Mouse (Mus musculus) heart, embryonic 15.5 days (tissue): ENCODE results near the gene Rnf41. TPM values are rescaled to one million over a fixed set of nuclear protein-coding genes. Genes with fewer than 3 reads are reported as not detected.

Experiments
- ATAC-seq: fragments of 200-750 bp; cut with Nextera tagmentation; replicated peaks from 2 replicates; pipeline ENCODE4 v1.8.0; 2017; ENCODE audit warnings: low read depth, moderate TSS enrichment; ENCODE audit not compliant: insufficient number of reproducible peaks, insufficient read depth, low FRiP score
- H3K27ac ChIP-seq: fragments of 300-500 bp; sonication (generic); 2 replicates; pipeline ENCODE4 v1.5.1; 2015; ENCODE audit warnings: mild to moderate bottlenecking, inconsistent platforms
- H3K27me3 ChIP-seq: fragments of 300-500 bp; sonication (generic); 2 replicates; pipeline ENCODE4 v1.6.1; 2015; ENCODE audit warnings: inconsistent platforms
- H3K36me3 ChIP-seq: fragments of 300-500 bp; sonication (generic); 2 replicates; pipeline ENCODE4 v1.6.1; 2015; ENCODE audit warnings: mild to moderate bottlenecking, inconsistent platforms
- H3K4me1 ChIP-seq: fragments of 300-500 bp; sonication (generic); replicated peaks from 2 replicates; pipeline ENCODE4 v1.6.1; 2015; ENCODE audit warnings: inconsistent platforms
- H3K4me2 ChIP-seq: fragments of 300-500 bp; sonication (generic); 2 replicates; pipeline ENCODE4 v1.6.1; 2015; ENCODE audit warnings: inconsistent platforms, mild to moderate bottlenecking, moderate library complexity
- H3K4me3 ChIP-seq: fragments of 300-500 bp; sonication (generic); 2 replicates; pipeline ENCODE4 v1.5.1; 2015; ENCODE audit warnings: mild to moderate bottlenecking, inconsistent platforms
- H3K9ac ChIP-seq: fragments of 300-500 bp; sonication (generic); 2 replicates; pipeline ENCODE4 v1.6.1; 2015; ENCODE audit warnings: mild to moderate bottlenecking, inconsistent platforms
- H3K9me3 ChIP-seq: fragments of 300-500 bp; sonication (generic); replicated peaks from 2 replicates; pipeline ENCODE4 v1.6.1; 2016; ENCODE audit warnings: inconsistent platforms
- WGBS: fragments of 180-500 bp; shearing (Covaris S2); methylation state at CpG from one replicate; pipeline ENCODE4 v1.1.7; 2015; ENCODE audit warnings: mixed read lengths; 5-methylcytosine and 5-hydroxymethylcytosine counted together
- polyA plus RNA-seq: library from polyadenylated mRNA; unstranded; fragments of >200 nt; fragmentation: Nextera tagmentation; extraction: Ambion mirVana; gene quantifications from 2 replicates; pipeline ENCODE4 v1.2.1, GENCODE M21; 2015

Gene Rnf41
- 25.5 and 29.0 TPM in 2 replicates for polyA plus RNA-seq

- H3K4me1 ChIP-seq = peaks cover 40% of the 10 kb centered on the region
- peak within 1 kb of the TSS; percentile 97 for H3K27ac ChIP-seq
- H3K4me2 ChIP-seq = peak within 1 kb of the TSS; percentile 93
- no peaks in the 10 kb centered on the region for H3K27me3 ChIP-seq
- peaks cover 22% of the 10 kb centered on the region for H3K36me3 ChIP-seq
- WGBS = under 1% methylated on average over 50 of the region's 50 CpGs
- peak; percentile 89 for ATAC-seq
- peak within 1 kb of the TSS; percentile 87 for H3K4me3 ChIP-seq
- H3K9ac ChIP-seq = peak within 1 kb of the TSS; percentile 84
- no peaks in the 10 kb centered on the region for H3K9me3 ChIP-seq
Observed at GRCm38 (mm10) chr10:128411211-128412054, at the start of gene Rnf41, which contains the start of gene Nabp2. Gene Rnf41, plus strand, starts transcription at chr10:128411657. Gene Nabp2, minus strand, starts transcription at chr10:128411492.

- peaks cover 83% of the 10 kb centered on the region for H3K36me3 ChIP-seq
- peak overlapping the region; percentile 24; the same call in 1 of the 2 replicates for H3K27ac ChIP-seq
- WGBS = 72% methylated on average over 6 of the region's 6 CpGs
Observed at GRCm38 (mm10) chr10:128361836-128362235, 49.6 kb upstream of the Rnf41 start.

GRCm38 (mm10) chr10:128362568-128362967, 48.9 kb upstream of the Rnf41 start:
- H3K36me3 ChIP-seq = peaks cover 77% of the 10 kb centered on the region
- H3K9me3 ChIP-seq = no peaks in the 10 kb centered on the region
- 39% methylated on average over 3 of the region's 3 CpGs for WGBS
- no peak overlapping the region for H3K9ac ChIP-seq
- H3K27me3 ChIP-seq = no peaks in the 10 kb centered on the region
- no peak for ATAC-seq
- no peak overlapping the region for H3K4me2 ChIP-seq
- peaks cover 8% of the 10 kb centered on the region; the same call in 1 of the 2 replicates for H3K4me1 ChIP-seq
- peak overlapping the region; percentile 24; the same call in 1 of the 2 replicates for H3K27ac ChIP-seq
- no peak overlapping the region for H3K4me3 ChIP-seq

More at GRCm38 (mm10) chr10:128361836-128362235, 49.6 kb upstream of the Rnf41 start:
- Histone ChIP-seq H3K9me3 (no peaks in the 10 kb centered on the region), H3K4me3 (no peak overlapping the region), H3K27me3 (no peaks in the 10 kb centered on the region), H3K9ac (no peak overlapping the region), H3K4me1 (peaks cover 4% of the 10 kb centered on the region; the same call in 1 of the 2 replicates), H3K4me2 (no peak overlapping the region)
- ATAC-seq = no peak

GRCm38 (mm10) chr10:128367899-128368401, 43.5 kb upstream of the Rnf41 start:
- Histone ChIP-seq H3K4me2 (peak overlapping the region; percentile 94), H3K36me3 (peaks cover 23% of the 10 kb centered on the region), H3K9ac (peak overlapping the region; percentile 67), H3K27ac (peak overlapping the region; percentile 96), H3K4me1 (peaks cover 18% of the 10 kb centered on the region), H3K27me3 (no peaks in the 10 kb centered on the region), H3K9me3 (no peaks in the 10 kb centered on the region), H3K4me3 (peak overlapping the region; percentile 67)
- 11% methylated on average over 19 of the region's 19 CpGs for WGBS
- no peak for ATAC-seq

- peak within 1 kb of the TSS; percentile 94 for H3K4me2 ChIP-seq
- H3K27me3 ChIP-seq = no peaks in the 10 kb centered on the region
- under 1% methylated on average over 84 of the region's 87 CpGs for WGBS
- H3K27ac ChIP-seq = peak within 1 kb of the TSS; percentile 96
- peaks cover 16% of the 10 kb centered on the region for H3K36me3 ChIP-seq
- H3K4me3 ChIP-seq = peak within 1 kb of the TSS; percentile 67
- ATAC-seq = peak; percentile 95
- H3K9me3 ChIP-seq = no peaks in the 10 kb centered on the region
- peak within 1 kb of the TSS; percentile 67 for H3K9ac ChIP-seq
- H3K4me1 ChIP-seq = peaks cover 23% of the 10 kb centered on the region
Observed at GRCm38 (mm10) chr10:128368402-128369217, 42.8 kb upstream of the Rnf41 start, which contains the start of gene Coq10a. Gene Coq10a, minus strand, starts transcription at chr10:128368997.

GRCm38 (mm10) chr10:128369218-128369543, 42.3 kb upstream of the Rnf41 start:
- 6% methylated on average over 9 of the region's 9 CpGs for WGBS

GRCm38 (mm10) chr10:128369599-128369998, 41.9 kb upstream of the Rnf41 start:
- H3K9ac ChIP-seq = peak overlapping the region; percentile 67; the same call in 1 of the 2 replicates
- peaks cover 8% of the 10 kb centered on the region for H3K36me3 ChIP-seq
- WGBS = 80% methylated on average over 6 of the region's 6 CpGs
- H3K4me3 ChIP-seq = peak overlapping the region; percentile 67
- H3K9me3 ChIP-seq = no peaks in the 10 kb centered on the region
- no peaks in the 10 kb centered on the region for H3K27me3 ChIP-seq
- H3K4me2 ChIP-seq = peak overlapping the region; percentile 94
- peak overlapping the region; percentile 96 for H3K27ac ChIP-seq
- no peak for ATAC-seq
- H3K4me1 ChIP-seq = peaks cover 23% of the 10 kb centered on the region

More at GRCm38 (mm10) chr10:128369218-128369543, 42.3 kb upstream of the Rnf41 start:
- Histone ChIP-seq H3K36me3 (peaks cover 11% of the 10 kb centered on the region), H3K4me1 (peaks cover 23% of the 10 kb centered on the region), H3K9ac (peak overlapping the region; percentile 67), H3K27ac (peak overlapping the region; percentile 96), H3K9me3 (no peaks in the 10 kb centered on the region), H3K4me2 (peak overlapping the region; percentile 94), H3K27me3 (no peaks in the 10 kb centered on the region), H3K4me3 (peak overlapping the region; percentile 67)
- no peak for ATAC-seq

- WGBS = 71% methylated on average over 6 of the region's 6 CpGs
- no peak for ATAC-seq
- H3K4me2 ChIP-seq = no peak overlapping the region
- peaks cover 23% of the 10 kb centered on the region for H3K4me1 ChIP-seq
- no peaks in the 10 kb centered on the region for H3K27me3 ChIP-seq
- no peak overlapping the region for H3K27ac ChIP-seq
- peaks cover 6% of the 10 kb centered on the region for H3K36me3 ChIP-seq
- no peak overlapping the region for H3K4me3 ChIP-seq
- H3K9me3 ChIP-seq = no peaks in the 10 kb centered on the region
- no peak overlapping the region for H3K9ac ChIP-seq
Observed at GRCm38 (mm10) chr10:128370021-128370420, 41.4 kb upstream of the Rnf41 start.

- peaks cover under 1% of the 10 kb centered on the region; the same call in 1 of the 2 replicates for H3K36me3 ChIP-seq
- H3K4me1 ChIP-seq = peaks cover 23% of the 10 kb centered on the region
- ATAC-seq = no peak
- no peaks in the 10 kb centered on the region for H3K9me3 ChIP-seq
- H3K4me3 ChIP-seq = no peak overlapping the region
- H3K27me3 ChIP-seq = no peaks in the 10 kb centered on the region
- H3K27ac ChIP-seq = no peak overlapping the region
- H3K4me2 ChIP-seq = no peak overlapping the region
- WGBS = 65% methylated on average over 4 of the region's 4 CpGs
- no peak overlapping the region for H3K9ac ChIP-seq
Observed at GRCm38 (mm10) chr10:128370601-128371000, 40.9 kb upstream of the Rnf41 start.

- H3K27me3 ChIP-seq = no peaks in the 10 kb centered on the region
- WGBS = 81% methylated on average over 5 of the region's 5 CpGs
- H3K4me3 ChIP-seq = no peak overlapping the region
- H3K4me1 ChIP-seq = peaks cover 29% of the 10 kb centered on the region
- H3K27ac ChIP-seq = no peak overlapping the region
- H3K4me2 ChIP-seq = no peak overlapping the region
- no peak overlapping the region for H3K9ac ChIP-seq
- no peak for ATAC-seq
- H3K9me3 ChIP-seq = no peaks in the 10 kb centered on the region
- no peaks in the 10 kb centered on the region for H3K36me3 ChIP-seq
Observed at GRCm38 (mm10) chr10:128372142-128372541, 39.3 kb upstream of the Rnf41 start.
